Mouse (Mus musculus) MEL (cell line): ENCODE measurements around the gene Cnga2.
"Not testable (repeated sequence)": the region's sequence is repeated elsewhere in the genome, so short reads cannot be mapped to it uniquely, and the experiment has no call there.

Experiments used
- CTCF ChIP-seq, 3 experiments: IDR thresholded peaks in 2 of 3; conservative IDR thresholded peaks in 1 of 3; 2 replicates each; pipeline ENCODE4 v1.5.1; 2011 to 2012; ENCODE audit warnings: low read length in 3 of 3, low read depth in 2 of 3, mild to moderate bottlenecking in 2 of 3, improper control_type of control experiment in 1 of 3, inconsistent platforms in 1 of 3, mixed read lengths in 1 of 3, moderate library complexity in 1 of 3; ENCODE audit not compliant: control insufficient read depth in 1 of 3, insufficient read depth in 1 of 3, poor library complexity in 1 of 3, severe bottlenecking in 1 of 3
- E2F4 ChIP-seq: IDR thresholded peaks from 2 replicates; pipeline ENCODE4 v1.6.1; 2011; ENCODE audit warnings: low read depth, low read length, improper control_type of control experiment, borderline replicate concordance
- EP300 ChIP-seq, 2 experiments: IDR thresholded peaks; 2 replicates each; pipeline ENCODE4 v1.6.1; 2011; ENCODE audit warnings: improper control_type of control experiment in 2 of 2, low read length in 2 of 2, low read depth in 1 of 2, mild to moderate bottlenecking in 1 of 2
- ETS1 ChIP-seq: IDR thresholded peaks from 2 replicates; pipeline ENCODE4 v1.6.1; 2012; ENCODE audit warnings: low read depth, mild to moderate bottlenecking, inconsistent platforms, low read length, improper control_type of control experiment, moderate library complexity
- JUND ChIP-seq: IDR thresholded peaks from 2 replicates; pipeline ENCODE4 v1.6.1; 2011; ENCODE audit warnings: low read depth, mild to moderate bottlenecking, improper control_type of control experiment, low read length
- POLR2A ChIP-seq, 2 experiments: IDR thresholded peaks; 2 replicates each; pipeline ENCODE4 v1.6.1; 2011 to 2012; ENCODE audit warnings: low read length in 2 of 2, mild to moderate bottlenecking in 2 of 2, control low read depth in 1 of 2, improper control_type of control experiment in 1 of 2, low read depth in 1 of 2, moderate library complexity in 1 of 2; ENCODE audit not compliant: control insufficient read depth in 1 of 2, insufficient read depth in 1 of 2, poor library complexity in 1 of 2
- TAL1 ChIP-seq: IDR thresholded peaks from 2 replicates; pipeline ENCODE4 v1.6.1; 2012; ENCODE audit warnings: mild to moderate bottlenecking, inconsistent platforms, low read length, moderate library complexity, mixed read lengths
- ZKSCAN1 ChIP-seq: IDR thresholded peaks from 2 replicates; pipeline ENCODE4 v1.6.1; 2012; ENCODE audit warnings: low read depth, mild to moderate bottlenecking, inconsistent platforms, low read length, improper control_type of control experiment, moderate library complexity

GRCm38 (mm10) chrX:71977681-71978080 is 14.0 kb upstream of the Cnga2 start:
- TF ChIP-seq ZKSCAN1; TAL1; POLR2A (IDR thresholded peaks at IDR 0.05; ENCODE audit: control insufficient read depth in 1 of 2, insufficient read depth in 1 of 2, low read depth in 1 of 2, low read length in 2 of 2, poor library complexity in 1 of 2); CTCF (IDR thresholded peaks at IDR 0.05 in 2 of 3, conservative IDR thresholded peaks at IDR 0.05 in 1 of 3; ENCODE audit: control insufficient read depth in 1 of 3, insufficient read depth in 1 of 3, low read depth in 2 of 3, low read length in 3 of 3, poor library complexity in 1 of 3, severe bottlenecking in 1 of 3); E2F4; ETS1; JUND; EP300 (IDR thresholded peaks at IDR 0.05; ENCODE audit: low read depth in 1 of 2, low read length in 2 of 2): not testable (repeated sequence)
